Mouse (Mus musculus) heart, postnatal 0 days (tissue): Measurements from ENCODE around the gene Olfr303. TPM values are rescaled to one million over a fixed set of nuclear protein-coding genes. Genes with fewer than 3 reads are reported as not detected.

ENCODE experiments used
- ATAC-seq: fragments of 200-750 bp; cut with Nextera tagmentation; 2 replicates; pipeline ENCODE4 v1.8.0; 2017; ENCODE audit warnings: low read depth, moderate number of reproducible peaks, moderate library complexity; ENCODE audit not compliant: insufficient read depth
- DNase-seq: peaks from one replicate; pipeline ENCODE4 v3.0.0-alpha.2; 2016; ENCODE audit warnings: low spot score
- H3K27ac ChIP-seq: fragments of 300-500 bp; sonication (generic); 2 replicates; pipeline ENCODE4 v1.5.1; 2014; ENCODE audit warnings: low read depth, mild to moderate bottlenecking
- H3K27me3 ChIP-seq: fragments of 300-500 bp; sonication (generic); 2 replicates; pipeline ENCODE4 v1.6.1; 2014; ENCODE audit warnings: low read length, mixed read lengths; ENCODE audit not compliant: control insufficient read depth, insufficient read depth
- H3K36me3 ChIP-seq: fragments of 300-500 bp; sonication (generic); replicated peaks from 2 replicates; pipeline ENCODE4 v1.6.1; 2014; ENCODE audit warnings: low read length, mixed read lengths; ENCODE audit not compliant: control insufficient read depth, insufficient read depth
- H3K4me1 ChIP-seq: fragments of 300-500 bp; sonication (generic); 2 replicates; pipeline ENCODE4 v1.6.1; 2014; ENCODE audit warnings: antibody characterized with exemption; ENCODE audit not compliant: control insufficient read depth, insufficient read depth
- H3K4me2 ChIP-seq: fragments of 300-500 bp; sonication (generic); 2 replicates; pipeline ENCODE4 v1.6.1; 2014; ENCODE audit warnings: low read depth, mild to moderate bottlenecking, low read length, moderate library complexity
- H3K4me3 ChIP-seq: fragments of 300-500 bp; sonication (generic); 2 replicates; pipeline ENCODE4 v1.5.1; 2014; ENCODE audit warnings: low read depth, low read length
- H3K9ac ChIP-seq: fragments of 300-500 bp; sonication (generic); replicated peaks from 2 replicates; pipeline ENCODE4 v1.6.1; 2014; ENCODE audit warnings: low read depth, low read length, mixed read lengths
- H3K9me3 ChIP-seq: fragments of 300-500 bp; sonication (generic); replicated peaks from 2 replicates; pipeline ENCODE4 v1.6.1; 2016; ENCODE audit warnings: low read length; ENCODE audit not compliant: control insufficient read depth
- CTCF ChIP-seq: IDR thresholded peaks from 2 replicates; pipeline ENCODE4 v1.5.1; 2016; ENCODE audit warnings: antibody characterized with exemption, control low read depth, low read depth
- EP300 ChIP-seq: IDR thresholded peaks from 2 replicates; pipeline ENCODE4 v1.6.1; 2016; ENCODE audit warnings: antibody characterized with exemption, low read depth
- WGBS: fragments of 180-500 bp; shearing (Covaris S2); extraction: QIAGEN DNeasy Blood & Tissue Kit; methylation state at CpG from one replicate; pipeline ENCODE4 v1.1.7; 2014; 5-methylcytosine and 5-hydroxymethylcytosine counted together
- polyA plus RNA-seq: library from polyadenylated mRNA; unstranded; fragments of >200 nt; fragmentation: Nextera tagmentation; extraction: Ambion mirVana; gene quantifications from 2 replicates; pipeline ENCODE4 v1.2.1, GENCODE M21; 2015
- total RNA-seq: library from RNA; depleted of rRNA; stranded (reverse); fragments of >200 nt; gene quantifications from 2 replicates; pipeline ENCODE4 v1.2.3, GENCODE M21; 2014; ENCODE audit warnings: low replicate concordance; rRNA removed

The Olfr303 gene
- total and polyA plus RNA-seq, 2 experiments from 2014 or later = not detected

DNA sequence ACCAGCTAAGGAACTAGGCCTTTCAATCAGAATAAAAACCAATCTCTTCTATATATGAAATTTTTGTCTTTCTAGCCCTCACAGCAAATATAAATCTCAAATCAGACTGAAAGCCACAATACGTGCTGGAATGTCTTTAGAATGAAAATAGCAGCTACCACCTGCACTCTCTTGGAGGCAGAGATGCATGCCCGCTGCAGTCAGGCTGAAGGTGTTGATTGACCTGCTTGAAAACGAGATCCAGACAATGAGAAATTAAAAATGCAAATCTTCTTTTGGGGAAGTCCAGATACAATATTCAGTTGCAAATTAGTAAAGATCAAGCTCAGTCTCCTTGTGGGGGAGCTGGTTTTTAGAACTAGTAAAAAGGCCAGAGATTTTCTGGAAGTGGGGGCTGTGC is 53.3 kb downstream of the Olfr303 start:
- ATAC-seq = no peak
- TF ChIP-seq EP300 = no peak
- TF ChIP-seq CTCF = no peak
- WGBS = 50% methylated on average over 3 of the region's 3 CpGs

DNA sequence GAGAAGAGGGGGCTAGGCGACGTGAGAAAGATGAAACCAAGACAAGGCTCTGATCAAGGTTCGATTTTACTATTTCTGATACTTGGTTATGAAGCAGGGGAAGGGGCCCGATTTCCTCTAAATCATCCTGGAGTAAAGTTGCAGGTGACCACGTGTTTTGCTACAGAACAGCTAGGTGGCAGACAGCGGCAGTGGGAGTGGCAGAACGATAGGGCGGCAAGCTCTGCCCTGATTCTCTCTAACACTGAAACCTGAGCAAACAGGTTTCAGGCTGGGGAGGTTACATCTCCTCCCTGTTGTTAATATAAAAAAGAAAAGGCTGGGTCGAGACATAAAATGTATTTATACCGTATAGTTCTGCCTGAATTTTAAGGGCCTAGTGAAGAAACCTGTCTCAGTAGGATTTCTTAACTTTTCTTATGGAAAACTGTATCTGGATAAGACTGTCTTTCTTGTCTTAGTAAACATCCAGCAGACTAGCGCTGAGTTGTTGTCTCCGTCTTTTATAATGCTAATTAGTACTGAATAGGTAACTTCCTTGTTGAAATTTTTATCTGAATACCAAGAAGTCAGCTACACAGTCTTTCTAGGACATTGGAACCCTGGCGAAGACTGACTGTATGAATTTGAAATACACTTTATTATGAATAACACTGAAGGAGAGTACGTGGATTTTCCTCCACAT is 54.6 kb downstream of the Olfr303 start:
- H3K9ac ChIP-seq = no peak overlapping the region
- no peaks in the 10 kb centered on the region for H3K9me3 ChIP-seq
- TF ChIP-seq EP300 = no peak
- no peak for TF ChIP-seq CTCF
- 61% methylated on average over 14 of the region's 14 CpGs for WGBS
- no peaks in the 10 kb centered on the region for H3K27me3 ChIP-seq
- no peak for DNase-seq
- H3K27ac ChIP-seq = no peak overlapping the region
- H3K4me1 ChIP-seq = no peaks in the 10 kb centered on the region
- H3K36me3 ChIP-seq = no peaks in the 10 kb centered on the region
- no peak overlapping the region for H3K4me3 ChIP-seq
- ATAC-seq = no peak
- H3K4me2 ChIP-seq = no peak overlapping the region

More for the DNA sequence above, 53.3 kb downstream of the Olfr303 start:
- Histone ChIP-seq H3K4me3 (no peak overlapping the region), H3K4me2 (no peak overlapping the region), H3K9me3 (no peaks in the 10 kb centered on the region), H3K9ac (no peak overlapping the region), H3K27me3 (no peaks in the 10 kb centered on the region), H3K36me3 (no peaks in the 10 kb centered on the region), H3K4me1 (no peaks in the 10 kb centered on the region), H3K27ac (no peak overlapping the region)
- no peak for DNase-seq

Other genes with a start within 250 kb of the Olfr303 start
- gene Vmn2r75, start 226.0 kb downstream of the Olfr303 start, total RNA-seq = not detected in 2 replicates
- gene Vmn2r75, start 226.0 kb downstream of the Olfr303 start, polyA plus RNA-seq = not detected in 2 replicates
- not detected in 2 replicates for gene Vmn2r76, start 151.5 kb downstream of the Olfr303 start, total RNA-seq
- not detected in 2 replicates for gene Vmn2r76, start 151.5 kb downstream of the Olfr303 start, polyA plus RNA-seq
- not detected in 2 replicates for gene Olfr310, start 120.6 kb downstream of the Olfr303 start, total RNA-seq
- not detected in 2 replicates for gene Olfr310, start 120.6 kb downstream of the Olfr303 start, polyA plus RNA-seq
- not detected in 2 replicates for gene Olfr309, start 84.1 kb downstream of the Olfr303 start, total RNA-seq
- not detected in 2 replicates for gene Olfr309, start 84.1 kb downstream of the Olfr303 start, polyA plus RNA-seq
- gene Olfr308, start 72.2 kb downstream of the Olfr303 start, total RNA-seq = not detected in 2 replicates
- gene Olfr308, start 72.2 kb downstream of the Olfr303 start, polyA plus RNA-seq = not detected in 2 replicates
- gene Olfr307, start 60.2 kb downstream of the Olfr303 start, total RNA-seq = not detected in 2 replicates
- gene Olfr307, start 60.2 kb downstream of the Olfr303 start, polyA plus RNA-seq = not detected in 2 replicates
- gene Olfr305, start 30.9 kb downstream of the Olfr303 start, total RNA-seq = not detected in 2 replicates
- gene Olfr305, start 30.9 kb downstream of the Olfr303 start, polyA plus RNA-seq = not detected in 2 replicates
- not detected in 2 replicates for gene Olfr304, start 11.1 kb downstream of the Olfr303 start, total RNA-seq
- gene Olfr304, start 11.1 kb downstream of the Olfr303 start, polyA plus RNA-seq = not detected in 2 replicates
- not detected in 2 replicates for gene Olfr301, start 6.1 kb upstream of the Olfr303 start, total RNA-seq
- gene Olfr301, start 6.1 kb upstream of the Olfr303 start, polyA plus RNA-seq = not detected in 2 replicates
- gene Olfr299, start 62.1 kb upstream of the Olfr303 start, total RNA-seq = not detected in 2 replicates
- gene Olfr299, start 62.1 kb upstream of the Olfr303 start, polyA plus RNA-seq = not detected in 2 replicates
- gene Olfr298, start 94.7 kb upstream of the Olfr303 start, total RNA-seq = not detected in 2 replicates
- not detected in 2 replicates for gene Olfr298, start 94.7 kb upstream of the Olfr303 start, polyA plus RNA-seq
- not detected in 2 replicates for gene Olfr297, start 122.2 kb upstream of the Olfr303 start, total RNA-seq
- not detected in 2 replicates for gene Olfr297, start 122.2 kb upstream of the Olfr303 start, polyA plus RNA-seq
- gene Olfr295, start 186.1 kb upstream of the Olfr303 start, total RNA-seq = not detected in 2 replicates
- not detected in 2 replicates for gene Olfr295, start 186.1 kb upstream of the Olfr303 start, polyA plus RNA-seq
- not detected in 2 replicates for gene Olfr294, start 218.9 kb upstream of the Olfr303 start, total RNA-seq
- not detected in 2 replicates for gene Olfr294, start 218.9 kb upstream of the Olfr303 start, polyA plus RNA-seq